ENCODE assay signal across 9 mouse cellular contexts in genomic region chr12:70707629-70708289, GRCm38 (mm10).
DNase-seq lines count a peak whose midpoint lies in the region; ATAC-seq lines count a peak whose summit lies in the region.
"Had no signal": no experiment of that assay in that cellular context is flagged by ENCODE, and none has a peak within 500 bp of the region (broad histone marks: within the 10 kb centered on the region; RNA-seq: fewer than 3 reads in every experiment).

No protein-coding gene starts in this region.

- H3K36me3 ChIP-seq in heart, embryonic 11.5 days (ENCODE audit: control insufficient read depth, insufficient read depth, low read length) = no peaks in the 10 kb centered on the region
- no peaks in the 10 kb centered on the region for H3K36me3 ChIP-seq in embryonic facial prominence, embryonic 15.5 days
- no peaks in the 10 kb centered on the region for H3K36me3 ChIP-seq in intestine, embryonic 16.5 days (ENCODE audit: control insufficient read depth, insufficient read depth, low read length)
- H3K36me3 ChIP-seq: limb, embryonic 12.5 days had no signal

- whole genome bisulfite sequencing in heart, embryonic 11.5 days (ENCODE audit: insufficient replicate concordance) = 56% methylated on average over 6 of the region's 6 CpGs
- 57% methylated on average over 6 of the region's 6 CpGs for WGBS in embryonic facial prominence, embryonic 15.5 days
- 53% methylated on average over 6 of the region's 6 CpGs for WGBS in intestine, embryonic 16.5 days

- no peaks in the 10 kb centered on the region for H3K9me3 ChIP-seq in heart, embryonic 11.5 days (replicated peaks; ENCODE audit: control insufficient read depth, low read length)
- no peaks in the 10 kb centered on the region for H3K9me3 ChIP-seq in embryonic facial prominence, embryonic 15.5 days (replicated peaks)
- H3K9me3 ChIP-seq in intestine, embryonic 16.5 days (ENCODE audit: control insufficient read depth, low read length) = no peaks in the 10 kb centered on the region
- H3K9me3 ChIP-seq: limb, embryonic 12.5 days had no signal

- no peak overlapping the region for H3K4me3 ChIP-seq in heart, embryonic 11.5 days (ENCODE audit: low read depth, low read length)
- H3K4me3 ChIP-seq in embryonic facial prominence, embryonic 15.5 days (replicated peaks) = no peak overlapping the region
- no peak overlapping the region for H3K4me3 ChIP-seq in intestine, embryonic 16.5 days (ENCODE audit: low read length)
- H3K4me3 ChIP-seq: limb, embryonic 12.5 days had no signal

- H3K4me2 ChIP-seq in heart, embryonic 11.5 days = no peak overlapping the region
- no peak overlapping the region for H3K4me2 ChIP-seq in embryonic facial prominence, embryonic 15.5 days (replicated peaks)
- no peak overlapping the region for H3K4me2 ChIP-seq in intestine, embryonic 16.5 days (ENCODE audit: low read depth, low read length)
- H3K4me2 ChIP-seq: limb, embryonic 12.5 days had no signal

- H3K9ac ChIP-seq in heart, embryonic 11.5 days (ENCODE audit: low read depth, low read length) = no peak overlapping the region
- no peak overlapping the region for H3K9ac ChIP-seq in embryonic facial prominence, embryonic 15.5 days
- H3K9ac ChIP-seq in intestine, embryonic 16.5 days (ENCODE audit: low read depth, low read length) = no peak overlapping the region
- H3K9ac ChIP-seq: limb, embryonic 12.5 days had no signal

- no peaks in the 10 kb centered on the region for H3K27me3 ChIP-seq in heart, embryonic 11.5 days (ENCODE audit: control insufficient read depth, insufficient read depth, low read length)
- H3K27me3 ChIP-seq in embryonic facial prominence, embryonic 15.5 days = no peaks in the 10 kb centered on the region
- H3K27me3 ChIP-seq in intestine, embryonic 16.5 days (replicated peaks; ENCODE audit: control insufficient read depth, insufficient read depth, low read length) = no peaks in the 10 kb centered on the region
- H3K27me3 ChIP-seq: limb, embryonic 12.5 days had no signal

- H3K27ac ChIP-seq in heart, embryonic 11.5 days (ENCODE audit: low read depth, low read length) = no peak overlapping the region
- H3K27ac ChIP-seq in embryonic facial prominence, embryonic 15.5 days (replicated peaks) = peak overlapping the region; percentile 34
- H3K27ac ChIP-seq in intestine, embryonic 16.5 days (ENCODE audit: low read length) = no peak overlapping the region
- H3K27ac ChIP-seq: limb, embryonic 12.5 days had no signal

- peak; percentile 95 for DNase-seq in heart, adult 11 months
- no peak for DNase-seq in cerebellum, adult 9-10 months
- no peak for DNase-seq in thymus, postnatal 36 days
- no peak for DNase-seq in yolk sac, embryonic 10.5 days (ENCODE audit: low spot score)

- ATAC-seq in heart, embryonic 11.5 days (replicated peaks; ENCODE audit: insufficient number of reproducible peaks, low FRiP score, low TSS enrichment) = no peak
- no peak for ATAC-seq in embryonic facial prominence, embryonic 15.5 days (ENCODE audit: insufficient number of reproducible peaks, low FRiP score, low TSS enrichment, low read depth)
- ATAC-seq in intestine, embryonic 16.5 days = peak; percentile 71
- ATAC-seq in megakaryocyte progenitor cell, adult 5-6 weeks (replicated peaks; ENCODE audit: poor library complexity) = peak; percentile 95

- 0 out of 2 replicates have a peak, but pooled peaks cover 6% of the 10 kb centered on the region for H3K4me1 ChIP-seq in heart, embryonic 11.5 days (ENCODE audit: control insufficient read depth, insufficient read depth, low read length)
- peaks cover 20% of the 10 kb centered on the region for H3K4me1 ChIP-seq in embryonic facial prominence, embryonic 15.5 days
- H3K4me1 ChIP-seq in intestine, embryonic 16.5 days (ENCODE audit: control insufficient read depth, insufficient read depth, low read length) = no peaks in the 10 kb centered on the region

Comparison
In these comparisons a context has a peak if more than half of its experiments do, and no peak if none do; other contexts are left out.
1. ATAC-seq: peak in intestine, embryonic 16.5 days (single experiment) and megakaryocyte progenitor cell, adult 5-6 weeks (single experiment); none in heart, embryonic 11.5 days (single experiment) and embryonic facial prominence, embryonic 15.5 days (single experiment).